Mouse (Mus musculus) liver, embryonic 13.5 days (tissue): ENCODE results near the gene Srgap2. TPM values are rescaled to one million over a fixed set of nuclear protein-coding genes. Genes with fewer than 3 reads are reported as not detected.
A peak's percentile ranks its signal among the peaks of the same experiment; 100 is the strongest.
"Not testable (repeated sequence)": the region's sequence is repeated elsewhere in the genome, so short reads cannot be mapped to it uniquely, and the experiment has no call there.

Experiments
- ATAC-seq: fragments of 200-750 bp; cut with Nextera tagmentation; 2 replicates; pipeline ENCODE4 v1.8.0; 2017; ENCODE audit warnings: low read depth, mild to moderate bottlenecking, moderate number of reproducible peaks, moderate library complexity
- DNase-seq: peaks from one replicate; pipeline ENCODE4 v3.0.0; 2022
- H3K27ac ChIP-seq: fragments of 300-500 bp; sonication (generic); 2 replicates; pipeline ENCODE4 v1.5.1; 2015; ENCODE audit warnings: moderate library complexity, mild to moderate bottlenecking, inconsistent platforms
- H3K27me3 ChIP-seq: fragments of 300-500 bp; sonication (generic); 2 replicates; pipeline ENCODE4 v1.6.1; 2015; ENCODE audit warnings: mild to moderate bottlenecking, inconsistent platforms
- H3K36me3 ChIP-seq: fragments of 300-500 bp; sonication (generic); 2 replicates; pipeline ENCODE4 v1.6.1; 2015; ENCODE audit warnings: mild to moderate bottlenecking, inconsistent platforms
- H3K4me1 ChIP-seq: fragments of 300-500 bp; sonication (generic); replicated peaks from 2 replicates; pipeline ENCODE4 v1.6.1; 2015; ENCODE audit warnings: inconsistent platforms
- H3K4me2 ChIP-seq: fragments of 300-500 bp; sonication (generic); 2 replicates; pipeline ENCODE4 v1.6.1; 2015; ENCODE audit warnings: inconsistent platforms, mild to moderate bottlenecking, moderate library complexity
- H3K4me3 ChIP-seq: fragments of 300-500 bp; sonication (generic); replicated peaks from 2 replicates; pipeline ENCODE4 v1.5.1; 2015; ENCODE audit warnings: mild to moderate bottlenecking, inconsistent platforms
- H3K9ac ChIP-seq: fragments of 300-500 bp; sonication (generic); 2 replicates; pipeline ENCODE4 v1.6.1; 2015; ENCODE audit warnings: mild to moderate bottlenecking, inconsistent platforms
- H3K9me3 ChIP-seq: fragments of 300-500 bp; sonication (generic); replicated peaks from 2 replicates; pipeline ENCODE4 v1.6.1; 2016; ENCODE audit warnings: inconsistent platforms
- WGBS: fragments of 180-500 bp; shearing (Covaris S2); methylation state at CpG from one replicate; pipeline ENCODE4 v1.1.7; 2015; ENCODE audit not compliant: insufficient replicate concordance; 5-methylcytosine and 5-hydroxymethylcytosine counted together
- polyA plus RNA-seq: library from polyadenylated mRNA; unstranded; fragments of >200 nt; fragmentation: Nextera tagmentation; extraction: Ambion mirVana; gene quantifications from 2 replicates; pipeline ENCODE4 v1.2.1, GENCODE M21; 2015

The Srgap2 gene
- polyA plus RNA-seq, 1 experiment from 2014 or later = 3.7 TPM

- H3K9me3 ChIP-seq = no peaks in the 10 kb centered on the region
- ATAC-seq (no peak), DNase-seq (no peak)
- no peak overlapping the region for H3K27ac ChIP-seq
- no peak overlapping the region for H3K4me3 ChIP-seq
- no peaks in the 10 kb centered on the region for H3K27me3 ChIP-seq
- no peaks in the 10 kb centered on the region for H3K36me3 ChIP-seq
- no peak overlapping the region for H3K9ac ChIP-seq
- H3K4me1 ChIP-seq = no peaks in the 10 kb centered on the region
- 63% methylated on average over 6 of the region's 6 CpGs for WGBS
- H3K4me2 ChIP-seq = no peak overlapping the region
Observed at GRCm38 (mm10) chr1:131257288-131257687, 269.9 kb downstream of the Srgap2 start.

- H3K9me3 ChIP-seq, H3K27ac ChIP-seq, H3K9ac ChIP-seq, ATAC-seq, H3K4me2 ChIP-seq, H3K36me3 ChIP-seq, H3K4me3 ChIP-seq, H3K4me1 ChIP-seq, DNase-seq: not testable (repeated sequence)
- WGBS = 49% methylated on average over 7 of the region's 7 CpGs
- H3K27me3 ChIP-seq = peaks cover 15% of the 10 kb centered on the region
Observed at GRCm38 (mm10) chr1:131252516-131253250, 274.5 kb downstream of the Srgap2 start.

DNA sequence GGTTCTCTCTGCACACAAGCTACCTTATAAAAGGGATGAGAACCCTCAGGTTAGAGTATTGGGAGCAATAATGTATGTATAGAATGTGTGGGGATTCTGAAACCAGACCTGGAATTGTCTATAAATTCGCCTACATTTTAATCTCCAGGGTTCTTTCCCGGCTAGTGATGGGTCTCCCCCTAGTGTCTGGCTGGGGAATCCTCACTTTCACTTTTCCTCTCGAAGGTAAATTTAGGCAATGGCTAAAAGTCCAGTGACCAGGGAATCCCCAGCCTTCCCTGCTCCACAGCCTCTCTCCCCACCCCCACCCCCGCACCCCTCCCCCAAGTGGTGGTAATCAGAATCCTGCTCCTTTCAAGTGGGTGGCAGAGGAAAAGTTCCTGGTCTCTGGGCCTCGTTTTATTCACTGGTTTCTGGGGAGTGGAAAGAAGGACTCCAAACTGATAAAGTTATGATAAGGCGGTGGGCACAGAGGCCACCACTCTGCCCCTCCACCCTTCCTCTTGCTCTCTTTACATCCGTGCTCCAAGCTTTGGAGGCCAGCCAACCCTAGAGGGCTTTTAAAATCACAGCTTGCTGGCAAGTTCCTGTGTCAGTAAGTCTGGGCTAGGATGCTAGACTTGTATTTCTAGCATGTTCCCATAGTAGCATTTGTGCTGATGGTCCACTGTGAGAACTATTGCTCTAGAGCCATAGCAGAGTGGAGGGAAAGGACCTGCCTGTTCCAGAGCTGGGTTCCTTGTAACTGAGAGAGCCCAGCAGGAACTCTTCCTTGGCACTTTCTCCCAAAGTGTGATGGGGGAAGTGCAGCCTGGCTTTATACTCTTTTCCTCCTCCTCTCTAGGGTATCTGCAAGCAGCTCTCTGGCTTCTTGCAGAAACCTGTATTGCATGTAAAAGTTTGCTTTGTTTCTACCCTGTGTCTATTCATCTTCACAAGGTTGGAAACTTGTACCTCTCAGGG lies 280.4 kb downstream of the Srgap2 start:
- no peaks in the 10 kb centered on the region for H3K36me3 ChIP-seq
- H3K9ac ChIP-seq = no peak overlapping the region
- WGBS = 3% methylated on average over 7 of the region's 7 CpGs
- no peak for DNase-seq
- H3K27ac ChIP-seq = no peak overlapping the region
- H3K4me1 ChIP-seq = peaks cover 37% of the 10 kb centered on the region
- H3K4me2 ChIP-seq = peak overlapping the region; percentile 69
- no peak for ATAC-seq
- peaks cover 74% of the 10 kb centered on the region for H3K27me3 ChIP-seq
- no peaks in the 10 kb centered on the region for H3K9me3 ChIP-seq
- H3K4me3 ChIP-seq = no peak overlapping the region; the same call in 1 of the 2 replicates

DNA sequence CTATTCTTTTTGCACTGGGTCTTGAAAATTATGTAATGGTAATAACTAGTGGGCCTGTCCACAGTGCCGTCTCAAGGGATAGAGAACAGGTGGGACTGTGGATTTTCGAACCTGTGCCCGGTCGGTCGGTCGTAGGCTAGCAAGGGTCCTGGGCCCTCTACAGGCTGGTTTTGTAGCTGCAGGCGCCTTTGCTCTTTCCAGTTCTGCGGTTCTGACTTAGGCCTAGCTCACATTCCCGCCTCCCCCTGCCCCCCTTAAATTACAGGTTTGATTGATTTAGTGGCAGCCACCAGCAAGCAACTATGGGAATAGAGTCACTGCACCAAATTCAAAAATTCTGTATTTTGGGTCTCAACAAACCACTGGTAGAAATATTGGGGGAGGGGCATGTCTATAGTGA lies 281.2 kb downstream of the Srgap2 start:
- H3K4me1 ChIP-seq = peaks cover 37% of the 10 kb centered on the region
- no peak overlapping the region for H3K9ac ChIP-seq
- H3K9me3 ChIP-seq = no peaks in the 10 kb centered on the region
- WGBS = 2% methylated on average over 9 of the region's 9 CpGs
- H3K4me2 ChIP-seq = peak overlapping the region; percentile 69
- H3K27ac ChIP-seq = no peak overlapping the region
- peak overlapping the region; percentile 56 for H3K4me3 ChIP-seq
- no peaks in the 10 kb centered on the region for H3K36me3 ChIP-seq
- DNase-seq = no peak
- 0 out of 2 replicates have a peak, but pooled peaks have one; percentile 35 for ATAC-seq
- H3K27me3 ChIP-seq = peaks cover 80% of the 10 kb centered on the region

GRCm38 (mm10) chr1:131245089-131245856 lies 281.9 kb downstream of the Srgap2 start, which contains the start of gene Rassf5:
Rassf5 (minus strand) TSS chr1:131245258.
- no peaks in the 10 kb centered on the region for H3K9me3 ChIP-seq
- peak within 1 kb of the TSS; percentile 54 for H3K9ac ChIP-seq
- peak within 1 kb of the TSS; percentile 56 for H3K4me3 ChIP-seq
- H3K27ac ChIP-seq = no peak within 1 kb of the TSS
- no peak for DNase-seq
- ATAC-seq = peak; percentile 55
- H3K4me1 ChIP-seq = peaks cover 37% of the 10 kb centered on the region
- under 1% methylated on average over 59 of the region's 60 CpGs for WGBS
- H3K4me2 ChIP-seq = peak within 1 kb of the TSS; percentile 69
- no peaks in the 10 kb centered on the region for H3K36me3 ChIP-seq
- H3K27me3 ChIP-seq = peaks cover 87% of the 10 kb centered on the region

DNA sequence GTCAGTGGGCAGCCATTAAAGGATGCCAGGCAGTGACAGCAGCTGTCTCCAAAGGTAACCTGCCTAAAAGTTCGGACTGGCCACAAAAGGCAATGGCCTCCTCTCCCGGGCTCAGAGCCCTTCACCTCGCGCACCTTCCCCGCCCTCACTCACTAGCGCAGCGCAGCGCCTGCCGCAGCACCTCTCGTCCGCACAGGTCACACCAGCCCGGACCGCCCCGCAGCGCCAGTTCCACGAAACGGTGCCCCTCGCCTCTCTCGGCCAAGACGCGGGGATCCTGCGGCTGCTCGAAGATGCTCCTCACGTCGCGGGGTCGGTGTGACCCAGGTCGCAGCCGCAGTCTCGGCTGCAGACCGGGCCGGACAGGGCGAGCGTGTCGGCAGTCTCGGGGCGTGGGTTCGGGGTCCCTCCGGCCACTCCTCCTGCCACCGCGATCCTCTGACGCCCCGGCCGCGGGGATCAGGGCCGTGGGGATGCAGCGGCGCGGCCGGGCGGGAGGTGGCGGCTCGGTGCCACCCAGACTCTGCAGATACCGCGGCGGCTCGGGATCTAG lies 282.5 kb downstream of the Srgap2 start:
- Histone ChIP-seq H3K9ac (peak overlapping the region; percentile 54), H3K4me1 (peaks cover 37% of the 10 kb centered on the region), H3K36me3 (no peaks in the 10 kb centered on the region), H3K4me2 (peak overlapping the region; percentile 69), H3K9me3 (no peaks in the 10 kb centered on the region), H3K27ac (no peak overlapping the region), H3K4me3 (peak overlapping the region; percentile 56), H3K27me3 (peaks cover 93% of the 10 kb centered on the region)
- DNase-seq = no peak
- ATAC-seq = peak; percentile 18
- WGBS = 2% methylated on average over 56 of the region's 57 CpGs

GRCm38 (mm10) chr1:131242956-131243355 lies 284.2 kb downstream of the Srgap2 start:
- Histone ChIP-seq H3K4me2 (0 out of 2 replicates have a peak overlapping the region, but pooled peaks have one; percentile 2), H3K9ac (no peak overlapping the region), H3K4me1 (peaks cover 44% of the 10 kb centered on the region), H3K4me3 (no peak overlapping the region), H3K9me3 (no peaks in the 10 kb centered on the region), H3K27me3 (peaks cover 86% of the 10 kb centered on the region), H3K36me3 (no peaks in the 10 kb centered on the region), H3K27ac (no peak overlapping the region)
- DNase-seq (no peak), ATAC-seq (no peak)
- WGBS = 31% methylated on average over 6 of the region's 6 CpGs

GRCm38 (mm10) chr1:131239576-131240193 lies 287.5 kb downstream of the Srgap2 start:
- peaks cover 23% of the 10 kb centered on the region for H3K4me1 ChIP-seq
- H3K27ac ChIP-seq = no peak overlapping the region
- H3K4me3 ChIP-seq = no peak overlapping the region
- no peak overlapping the region for H3K9ac ChIP-seq
- peaks cover 59% of the 10 kb centered on the region for H3K27me3 ChIP-seq
- DNase-seq (no peak), ATAC-seq (no peak)
- no peaks in the 10 kb centered on the region for H3K9me3 ChIP-seq
- WGBS = 56% methylated on average over 12 of the region's 12 CpGs
- H3K4me2 ChIP-seq = no peak overlapping the region
- H3K36me3 ChIP-seq = no peaks in the 10 kb centered on the region

DNA sequence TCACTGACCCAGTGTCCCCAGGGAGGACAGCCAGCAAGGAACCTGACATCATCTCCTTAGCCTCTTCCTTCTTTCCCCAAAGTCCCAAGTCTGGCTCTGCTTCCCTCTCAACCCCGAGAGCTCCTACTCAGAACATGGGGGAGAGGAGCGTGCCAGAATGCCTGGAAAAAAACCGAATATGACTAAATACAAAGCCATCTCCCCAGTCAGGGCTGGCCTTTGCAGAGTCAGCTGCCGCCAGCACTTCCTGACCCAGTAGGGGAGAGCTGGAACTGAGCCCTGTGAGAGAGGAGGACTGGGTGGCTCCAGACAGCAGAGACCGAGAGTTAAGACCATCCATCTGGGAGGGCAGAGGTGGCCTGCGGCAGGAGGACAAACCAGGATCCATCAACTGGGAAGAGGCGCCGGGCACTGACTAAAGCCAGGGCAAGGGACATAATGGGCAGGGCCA lies 288.2 kb downstream of the Srgap2 start:
- H3K4me3 ChIP-seq = no peak overlapping the region
- H3K4me1 ChIP-seq = peaks cover 18% of the 10 kb centered on the region
- no peak overlapping the region for H3K9ac ChIP-seq
- peaks cover 52% of the 10 kb centered on the region for H3K27me3 ChIP-seq
- no peak overlapping the region for H3K27ac ChIP-seq
- ATAC-seq (no peak), DNase-seq (no peak)
- H3K4me2 ChIP-seq = no peak overlapping the region
- WGBS = 51% methylated on average over 8 of the region's 8 CpGs
- no peaks in the 10 kb centered on the region for H3K36me3 ChIP-seq
- no peaks in the 10 kb centered on the region for H3K9me3 ChIP-seq

- Histone ChIP-seq H3K9me3 (no peaks in the 10 kb centered on the region), H3K4me1 (peaks cover 7% of the 10 kb centered on the region; the same call in 1 of the 2 replicates), H3K9ac (no peak overlapping the region), H3K4me2 (no peak overlapping the region), H3K27ac (no peak overlapping the region), H3K27me3 (peaks cover 25% of the 10 kb centered on the region), H3K36me3 (no peaks in the 10 kb centered on the region), H3K4me3 (no peak overlapping the region)
- no peak for ATAC-seq
- no peak for DNase-seq
- WGBS = 39% methylated on average over 7 of the region's 7 CpGs
Observed at GRCm38 (mm10) chr1:131236077-131236476, 291.1 kb downstream of the Srgap2 start.
